Mouse (Mus musculus) thymus, adult 2 months (tissue): ENCODE measurements around the gene Atg10.

ENCODE experiments used
- CTCF ChIP-seq: fragments of 200-500 bp; IDR thresholded peaks from 2 replicates; pipeline ENCODE4 v1.5.1; 2012; ENCODE audit warnings: mild to moderate bottlenecking, control low read depth, low read length, moderate library complexity, borderline replicate concordance; ENCODE audit not compliant: control insufficient read depth, poor library complexity, insufficient read depth; ENCODE audit errors: extremely low read depth
- POLR2A ChIP-seq: fragments of 200-500 bp; IDR thresholded peaks from 2 replicates; pipeline ENCODE4 v1.6.1; 2012; ENCODE audit warnings: mild to moderate bottlenecking, low read length, control low read depth, moderate library complexity; ENCODE audit not compliant: control insufficient read depth, poor library complexity, insufficient read depth; ENCODE audit errors: extremely low read depth

DNA sequence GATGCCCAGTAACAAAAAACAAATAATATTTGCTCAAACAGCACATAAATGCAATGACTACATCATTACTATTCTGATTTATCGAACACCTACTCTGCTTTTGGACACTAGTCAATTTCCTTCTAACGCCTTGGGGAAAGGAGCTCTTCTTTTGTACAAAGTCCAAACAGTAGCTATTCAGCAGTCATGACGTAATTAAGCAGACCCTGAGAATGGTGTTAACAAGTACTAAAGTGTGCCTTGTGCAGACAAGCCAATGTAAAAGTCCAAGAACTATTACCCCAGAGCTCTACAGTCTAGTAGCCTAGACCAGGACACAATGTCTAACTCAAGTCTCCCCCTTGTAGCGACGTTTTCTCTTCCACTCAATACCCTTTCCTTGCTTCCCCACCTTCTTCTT, 67.5 kb downstream of the Atg10 start:
- TF ChIP-seq CTCF (no peak), POLR2A (no peak)
